Mouse (Mus musculus): ENCODE results near the gene C1rl.
"Not testable (repeated sequence)": the region's sequence is repeated elsewhere in the genome, so short reads cannot be mapped to it uniquely, and the experiment has no call there.

Gene C1rl

DNA sequence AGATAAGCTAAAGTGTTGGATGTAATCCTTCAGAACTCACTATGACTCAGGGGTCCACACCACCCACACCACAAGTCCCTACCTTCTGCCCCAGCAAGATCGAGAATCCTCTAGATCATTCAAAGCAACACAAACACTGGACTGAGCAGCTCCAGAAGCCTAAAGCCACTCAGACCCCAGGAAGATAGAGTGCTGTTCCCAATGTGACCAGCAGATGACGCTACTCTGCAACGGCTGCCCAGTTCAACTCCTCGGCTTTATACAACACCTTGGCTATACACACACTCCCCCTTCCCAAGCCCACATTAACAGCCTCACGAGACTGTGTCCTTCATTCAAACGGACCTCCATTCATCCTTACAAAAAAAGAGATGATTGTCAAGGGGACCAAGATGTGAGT lies 20.1 kb upstream of the C1rl start:
- peak; percentile 27 for DNase-seq (ENCODE audit: low read depth, low spot score)

DNA sequence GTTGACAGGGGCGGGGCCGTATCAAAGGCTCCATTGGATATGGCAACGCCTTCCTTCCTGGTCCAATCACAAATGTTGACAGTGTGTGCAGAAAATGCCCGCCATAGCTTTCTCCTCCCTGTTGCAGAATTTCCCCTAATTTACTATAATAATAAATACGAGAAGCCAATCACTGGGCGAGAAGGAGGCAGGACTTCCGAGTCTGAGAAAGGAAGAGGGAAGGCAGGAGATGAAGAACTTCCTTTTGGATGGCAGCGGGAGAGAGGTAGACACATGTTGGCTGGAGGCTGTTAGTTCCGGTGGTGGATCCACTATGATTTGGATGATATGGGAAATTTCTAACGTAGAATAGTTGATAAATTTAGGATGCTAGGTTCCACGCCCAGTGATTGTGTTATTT lies 18.3 kb upstream of the C1rl start:
- no peak for DNase-seq (ENCODE audit: low read depth, low spot score)

DNA sequence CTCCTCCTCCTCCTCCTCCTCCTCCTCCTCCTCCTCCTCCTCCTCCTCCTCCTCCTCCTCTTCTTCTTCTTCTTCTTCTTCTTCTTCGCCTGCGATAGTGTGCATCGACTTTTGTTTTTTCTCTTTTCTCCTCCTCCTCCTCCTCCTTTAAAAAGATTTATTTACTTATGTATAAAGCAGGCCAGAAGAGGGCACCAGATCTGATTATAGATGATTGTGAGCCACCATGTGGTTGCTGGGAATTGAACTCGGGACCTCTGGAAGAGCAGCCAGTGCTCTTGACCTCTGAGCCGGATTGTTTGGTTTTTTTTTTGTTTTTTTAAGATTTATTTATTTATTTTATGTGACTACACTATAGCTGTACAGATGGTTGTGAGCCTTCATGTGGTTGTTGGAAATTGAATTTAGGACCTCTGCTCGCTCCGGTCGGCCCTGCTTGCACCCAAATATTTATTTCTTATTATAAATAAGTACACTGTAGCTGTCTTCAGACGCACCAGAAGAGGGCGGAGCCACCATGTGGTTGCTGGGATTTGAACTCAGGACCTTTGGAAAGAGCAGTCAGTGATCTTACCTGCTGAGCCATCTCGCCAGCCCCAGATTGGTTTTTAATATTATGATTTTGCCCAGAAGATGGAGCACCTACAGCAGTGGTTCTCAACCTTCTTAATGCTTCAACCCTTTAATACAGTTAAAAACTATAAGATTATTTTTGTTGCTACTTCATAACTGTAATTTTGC lies 17.4 kb upstream of the C1rl start:
- DNase-seq (ENCODE audit: low read depth, low spot score): not testable (repeated sequence)

DNA sequence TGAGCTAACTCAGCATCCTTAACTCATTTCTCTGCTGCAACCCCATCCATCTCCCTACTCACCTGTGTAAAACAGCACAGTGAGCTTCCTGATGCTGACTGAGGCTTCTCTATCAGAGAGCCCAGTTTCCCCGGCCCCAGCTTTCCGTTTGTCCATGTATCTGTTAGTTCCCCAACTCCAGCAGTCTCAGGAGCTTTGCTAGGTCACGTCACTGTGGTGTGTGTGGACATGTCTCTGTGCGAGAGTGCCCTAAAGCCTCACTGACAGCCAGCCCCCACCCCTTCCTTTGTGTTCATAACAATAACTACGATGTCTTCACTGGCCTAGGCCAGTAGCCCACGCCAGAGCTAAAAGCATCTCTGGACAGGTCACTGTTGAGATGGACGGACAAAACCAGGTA lies 16.7 kb upstream of the C1rl start:
- no peak for DNase-seq (ENCODE audit: low read depth, low spot score)

- no peak for DNase-seq (ENCODE audit: low read depth, low spot score)
Observed at GRCm38 (mm10) chr6:124476796-124477195, 16.1 kb upstream of the C1rl start.

DNA sequence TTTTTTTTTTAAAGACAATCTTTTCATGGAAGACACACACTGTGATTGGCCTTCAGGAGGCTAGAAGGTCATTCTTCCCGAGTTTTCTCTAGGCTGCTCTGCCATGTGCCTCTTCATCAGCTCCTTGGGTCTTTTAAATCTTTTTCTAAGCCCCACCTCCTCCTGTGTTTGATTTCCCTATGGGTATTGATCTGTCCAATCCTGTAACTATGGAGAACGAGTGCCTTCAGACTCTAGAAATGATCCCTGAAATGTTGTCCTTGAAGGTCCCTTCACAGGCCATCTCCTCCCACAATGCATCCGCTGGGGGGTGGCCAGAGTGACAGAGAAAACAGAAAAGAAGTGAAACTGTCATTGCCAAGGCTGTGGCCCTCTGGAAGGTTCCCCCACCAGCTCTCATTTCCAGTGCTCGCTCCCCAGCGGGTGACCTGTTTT lies 15.7 kb upstream of the C1rl start:
- DNase-seq (ENCODE audit: low read depth, low spot score): no peak

GRCm38 (mm10) chr6:124477922-124478651 lies 14.8 kb upstream of the C1rl start:
- DNase-seq (ENCODE audit: low read depth, low spot score): no peak

- DNase-seq (ENCODE audit: low read depth, low spot score): no peak
Observed at GRCm38 (mm10) chr6:124478874-124479572, 13.9 kb upstream of the C1rl start.

DNA sequence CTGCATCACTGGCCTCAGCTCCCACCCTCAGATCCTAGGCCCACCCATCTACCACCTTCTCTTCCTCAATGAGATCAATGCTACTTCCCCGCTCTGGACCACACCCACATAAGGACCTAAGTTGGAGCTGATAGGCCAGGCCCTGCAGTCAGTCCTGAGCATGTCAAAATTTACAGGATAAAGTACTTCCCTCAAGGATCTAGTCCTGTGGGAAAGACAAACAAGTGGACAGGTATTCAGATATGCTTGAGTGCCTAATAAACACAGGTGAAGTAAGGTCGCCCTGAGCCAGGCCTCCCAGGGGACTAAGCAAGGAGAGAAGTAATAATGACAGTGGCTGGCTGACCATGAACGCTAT lies 13.4 kb upstream of the C1rl start:
- DNase-seq (ENCODE audit: low read depth, low spot score): no peak

DNA sequence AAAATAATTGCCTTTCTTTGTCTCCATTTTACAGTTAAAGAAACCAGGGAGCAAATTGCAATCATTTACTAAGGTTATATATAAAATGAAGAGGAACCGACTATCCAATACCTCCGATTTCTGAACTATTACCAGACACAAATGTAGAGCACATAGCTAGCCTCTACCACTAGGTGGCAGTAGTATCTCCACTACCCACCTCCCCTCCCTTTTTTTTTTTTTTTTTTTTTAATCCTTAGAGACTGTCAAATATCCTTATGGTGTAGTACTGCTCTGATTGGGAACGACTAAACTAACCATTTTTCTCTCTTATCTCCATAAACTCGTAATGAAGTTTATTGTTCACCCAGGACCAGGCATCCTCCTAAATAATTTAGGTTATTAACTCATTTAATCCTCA lies 12.6 kb upstream of the C1rl start:
- peak; percentile 73 for DNase-seq (ENCODE audit: low read depth, low spot score)

GRCm38 (mm10) chr6:124481571-124481970 lies 11.3 kb upstream of the C1rl start:
- peak; percentile 58 for DNase-seq (ENCODE audit: low read depth, low spot score)

DNA sequence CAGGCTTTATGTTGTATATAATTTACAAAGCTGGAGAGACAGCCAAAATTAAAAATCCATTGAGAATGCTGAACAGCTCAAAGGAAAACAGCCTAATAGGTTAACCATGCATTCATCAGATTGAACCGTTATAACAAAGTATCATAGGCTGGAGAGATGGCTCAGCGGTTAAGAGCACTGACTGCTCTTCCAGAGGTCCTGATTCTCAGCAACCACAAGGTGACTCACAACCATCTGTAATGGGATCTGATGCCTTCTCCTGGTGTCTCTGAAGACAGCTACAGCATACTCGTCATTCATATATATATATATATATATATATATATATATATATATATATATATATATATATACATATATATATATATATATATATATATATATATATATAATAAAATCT lies 9.1 kb upstream of the C1rl start:
- not testable (repeated sequence) for DNase-seq (ENCODE audit: low read depth, low spot score)

- DNase-seq (ENCODE audit: low read depth, low spot score): no peak
Observed at GRCm38 (mm10) chr6:124484851-124485250, 8.1 kb upstream of the C1rl start.

DNA sequence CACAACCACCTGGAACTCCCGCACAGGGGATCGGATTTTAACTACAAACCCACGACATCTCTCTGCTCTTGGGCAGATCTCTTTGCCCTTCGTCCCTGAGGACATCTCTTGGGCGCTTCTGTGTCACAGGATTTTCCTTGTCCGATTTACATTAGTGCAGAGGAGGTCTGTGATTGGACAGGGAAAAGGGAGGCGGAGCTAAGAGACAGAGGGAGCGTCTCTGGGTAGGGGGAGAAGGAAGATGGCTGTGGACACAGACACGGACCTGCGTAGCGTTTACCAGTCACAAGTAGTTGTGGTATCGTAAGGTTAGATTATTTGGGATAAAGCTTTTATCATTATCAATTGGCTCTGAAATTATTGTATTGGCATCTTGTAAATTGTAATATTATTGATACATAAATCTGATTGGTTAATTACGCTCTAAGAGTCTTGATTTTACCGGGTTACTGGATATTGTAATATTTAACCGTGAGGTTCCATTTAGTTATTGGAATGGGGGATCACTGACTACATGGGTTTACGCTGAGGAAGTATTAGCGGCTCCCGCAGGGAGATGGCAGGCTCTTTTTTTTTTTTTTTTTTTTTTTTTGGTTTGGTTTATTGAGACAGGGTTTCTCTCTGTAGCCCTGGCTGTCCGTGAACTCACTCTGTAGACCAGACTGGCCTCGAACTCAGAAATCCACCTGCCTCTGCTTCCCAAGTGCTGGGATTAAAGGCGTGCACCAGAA lies 7.3 kb upstream of the C1rl start:
- DNase-seq (ENCODE audit: low read depth, low spot score): no peak

GRCm38 (mm10) chr6:124487509-124487908 lies 5.4 kb upstream of the C1rl start:
- no peak for DNase-seq (ENCODE audit: low read depth, low spot score)

DNA sequence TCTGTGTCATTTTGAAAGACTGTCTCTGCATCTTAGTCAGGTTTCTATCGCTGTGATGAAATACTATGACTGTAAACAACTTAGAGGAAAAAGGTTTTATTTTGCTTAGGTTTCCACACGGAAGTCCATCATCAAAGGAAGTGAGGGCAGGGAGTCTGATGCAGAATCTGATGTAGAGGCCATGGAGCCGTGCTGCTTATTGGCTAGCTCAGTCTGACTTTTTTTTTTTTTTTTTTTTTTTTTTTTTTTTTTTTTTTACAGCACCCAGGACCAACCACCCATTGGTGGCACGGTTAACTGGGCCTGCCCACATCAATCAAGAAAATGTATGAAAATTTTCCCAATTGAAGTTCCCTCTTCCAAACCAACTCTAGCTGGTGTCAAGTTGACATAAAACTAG lies 4.0 kb upstream of the C1rl start:
- DNase-seq (ENCODE audit: low read depth, low spot score): no peak

- no peak for DNase-seq (ENCODE audit: low read depth, low spot score)
Observed at GRCm38 (mm10) chr6:124491427-124491826, 1.5 kb upstream of the C1rl start.

- no peak for DNase-seq (ENCODE audit: low read depth, low spot score)
Observed at GRCm38 (mm10) chr6:124493886-124494285, 973 bp downstream of the C1rl start.

DNA sequence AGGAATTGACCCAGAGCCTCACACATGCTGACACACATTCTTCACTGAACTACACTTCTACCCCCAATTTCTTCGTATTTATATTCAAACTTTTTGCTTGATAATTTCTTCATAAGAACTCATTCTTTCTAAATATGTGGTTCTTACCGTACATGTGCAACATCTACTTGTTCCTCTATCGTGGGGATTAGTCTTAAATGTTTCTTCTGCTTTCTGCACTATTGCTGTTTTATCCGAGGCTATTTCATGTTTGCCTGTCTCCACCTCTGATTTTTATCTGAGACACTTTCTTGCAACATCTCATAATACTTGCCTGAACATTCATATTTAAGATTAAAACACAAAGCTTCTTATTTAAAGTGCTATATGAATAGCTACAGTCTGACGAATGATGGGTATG lies 3.1 kb downstream of the C1rl start:
- DNase-seq (ENCODE audit: low read depth, low spot score): no peak

GRCm38 (mm10) chr6:124499914-124500566 lies 7.1 kb downstream of the C1rl start:
- DNase-seq (ENCODE audit: low read depth, low spot score): no peak

DNA sequence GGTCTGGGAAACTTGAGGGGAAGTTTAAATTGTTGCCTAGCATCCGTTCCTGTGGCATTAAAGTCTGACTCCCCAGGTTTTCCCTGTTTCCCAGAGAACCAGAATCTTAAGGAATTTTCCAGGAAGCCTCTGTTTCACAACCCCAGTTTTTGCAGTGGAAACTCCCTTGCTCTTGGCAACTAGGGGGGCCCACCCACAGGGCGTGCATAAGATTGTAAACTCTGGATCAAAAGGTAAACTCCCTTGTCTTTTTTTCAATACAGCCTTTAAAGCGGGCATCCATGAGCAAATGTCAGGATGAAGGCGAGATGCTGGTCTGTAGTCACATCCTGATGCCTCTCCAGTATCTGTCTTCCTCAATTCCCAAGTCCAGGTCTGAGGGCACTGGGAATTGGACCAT lies 8.6 kb downstream of the C1rl start:
- DNase-seq (ENCODE audit: low read depth, low spot score): no peak

DNA sequence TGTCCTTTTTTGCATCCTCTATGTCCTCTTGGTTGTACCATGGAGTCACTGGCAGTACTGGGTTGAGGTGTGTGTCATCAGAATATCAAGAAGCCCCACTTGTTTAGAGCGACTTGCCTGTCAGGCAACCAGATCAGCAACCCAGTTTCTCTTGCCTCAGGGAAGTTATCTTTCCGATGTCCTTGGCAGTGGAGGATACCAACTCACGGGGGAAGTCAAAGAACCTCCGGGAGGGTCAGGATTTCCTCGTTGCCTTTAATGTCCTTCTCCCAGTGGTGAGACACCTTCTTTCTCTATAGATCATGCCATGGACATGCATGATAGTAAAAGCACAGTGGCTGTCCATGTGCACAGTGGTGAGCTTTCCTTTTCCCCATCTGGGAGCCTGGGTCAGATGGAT lies 9.1 kb downstream of the C1rl start:
- DNase-seq (ENCODE audit: low read depth, low spot score): no peak

Data from CD4-positive, CD25-positive, alpha-beta regulatory T cell, adult 2 months (primary cell).